Mouse (Mus musculus): Measurements from ENCODE around the gene Dgki. TPM values are rescaled to one million over a fixed set of nuclear protein-coding genes. Genes with fewer than 3 reads are reported as not detected.
A peak's percentile ranks its signal among the peaks of the same experiment; 100 is the strongest.

Dgki gene
- total RNA-seq, 1 experiment, result 0.94 TPM

GRCm38 (mm10) chr6:37310601-37311000 is 10.6 kb upstream of the Dgki start:
- Histone ChIP-seq H3K27ac (ENCODE audit: insufficient read depth, low read depth, low read length, poor library complexity, severe bottlenecking) (no peak overlapping the region), H3K9ac (ENCODE audit: insufficient read depth, low read depth, low read length, poor library complexity, severe bottlenecking) (no peak overlapping the region), H3K9me3 (ENCODE audit: control insufficient read depth, insufficient read depth, low read depth, low read length) (no peaks in the 10 kb centered on the region), H3K36me3 (ENCODE audit: control insufficient read depth, insufficient read depth, low read length, poor library complexity, severe bottlenecking) (no peaks in the 10 kb centered on the region), H3K4me1 (ENCODE audit: control insufficient read depth in 2 of 2, insufficient read depth in 2 of 2, low read length in 2 of 2, poor library complexity in 1 of 2) (no peaks in the 10 kb centered on the region), H3K4me3 (ENCODE audit: insufficient read depth in 1 of 2, low read depth in 1 of 2, low read length in 2 of 2, poor library complexity in 1 of 2, severe bottlenecking in 1 of 2) (no peak overlapping the region)
- DNase-seq (ENCODE audit: low read depth, low spot score), result no peak
- in situ Hi-C loops (cut with MboI; ENCODE audit: low sequenced_read_pairs in 2 of 2, unreplicated experiment in 2 of 2), result no loop called here
- TF ChIP-seq ZNF384 (IDR thresholded peaks at IDR 0.05; ENCODE audit: low read depth, low read length) (no peak), ZC3H11A (IDR thresholded peaks at IDR 0.05; ENCODE audit: borderline replicate concordance, low read depth, low read length) (no peak), HCFC1 (IDR thresholded peaks at IDR 0.05; ENCODE audit: borderline replicate concordance, insufficient read depth, low read length) (no peak), MAFK (IDR thresholded peaks at IDR 0.05; ENCODE audit: insufficient read depth, low read depth, low read length) (no peak), CHD2 (IDR thresholded peaks at IDR 0.05; ENCODE audit: low read depth, low read length) (no peak)

GRCm38 (mm10) chr6:37306616-37307015 is 6.6 kb upstream of the Dgki start:
- Histone ChIP-seq H3K9me3 (ENCODE audit: control insufficient read depth, insufficient read depth, low read depth, low read length) (no peaks in the 10 kb centered on the region), H3K27ac (ENCODE audit: insufficient read depth, low read depth, low read length, poor library complexity, severe bottlenecking) (no peak overlapping the region), H3K36me3 (ENCODE audit: control insufficient read depth, insufficient read depth, low read length, poor library complexity, severe bottlenecking) (no peaks in the 10 kb centered on the region), H3K4me1 (ENCODE audit: control insufficient read depth in 2 of 2, insufficient read depth in 2 of 2, low read length in 2 of 2, poor library complexity in 1 of 2) (no peaks in the 10 kb centered on the region), H3K4me3 (ENCODE audit: insufficient read depth in 1 of 2, low read depth in 1 of 2, low read length in 2 of 2, poor library complexity in 1 of 2, severe bottlenecking in 1 of 2) (no peak overlapping the region), H3K9ac (ENCODE audit: insufficient read depth, low read depth, low read length, poor library complexity, severe bottlenecking) (no peak overlapping the region)
- TF ChIP-seq ZNF384 (IDR thresholded peaks at IDR 0.05; ENCODE audit: low read depth, low read length) (no peak), ZC3H11A (IDR thresholded peaks at IDR 0.05; ENCODE audit: borderline replicate concordance, low read depth, low read length) (no peak), MAFK (IDR thresholded peaks at IDR 0.05; ENCODE audit: insufficient read depth, low read depth, low read length) (no peak), CHD2 (IDR thresholded peaks at IDR 0.05; ENCODE audit: low read depth, low read length) (no peak), HCFC1 (IDR thresholded peaks at IDR 0.05; ENCODE audit: borderline replicate concordance, insufficient read depth, low read length) (no peak)
- DNase-seq (ENCODE audit: low read depth, low spot score), result no peak
- in situ Hi-C loops (cut with MboI; ENCODE audit: low sequenced_read_pairs in 2 of 2, unreplicated experiment in 2 of 2), result no loop called here

GRCm38 (mm10) chr6:37300492-37300891 is 508 bp upstream of the Dgki start:
- no peaks in the 10 kb centered on the region for H3K9me3 ChIP-seq (ENCODE audit: control insufficient read depth, insufficient read depth, low read depth, low read length)
- TF ChIP-seq CHD2 (IDR thresholded peaks at IDR 0.05; ENCODE audit: low read depth, low read length), result no peak
- TF ChIP-seq MAFK (IDR thresholded peaks at IDR 0.05; ENCODE audit: insufficient read depth, low read depth, low read length), result no peak
- TF ChIP-seq ZC3H11A (IDR thresholded peaks at IDR 0.05; ENCODE audit: borderline replicate concordance, low read depth, low read length), result no peak
- TF ChIP-seq HCFC1 (IDR thresholded peaks at IDR 0.05; ENCODE audit: borderline replicate concordance, insufficient read depth, low read length), result no peak
- TF ChIP-seq ZNF384 (IDR thresholded peaks at IDR 0.05; ENCODE audit: low read depth, low read length), result no peak
- no peak overlapping the region for H3K9ac ChIP-seq (ENCODE audit: insufficient read depth, low read depth, low read length, poor library complexity, severe bottlenecking)
- no peak for DNase-seq (ENCODE audit: low read depth, low spot score)
- peak overlapping the region in 1 of 2 experiments; percentile 64; a peak in 1 of 4 replicates for H3K4me3 ChIP-seq (ENCODE audit: insufficient read depth in 1 of 2, low read depth in 1 of 2, low read length in 2 of 2, poor library complexity in 1 of 2, severe bottlenecking in 1 of 2)
- no peak overlapping the region for H3K27ac ChIP-seq (ENCODE audit: insufficient read depth, low read depth, low read length, poor library complexity, severe bottlenecking)
- no peaks in the 10 kb centered on the region; a peak in 1 of 4 replicates for H3K4me1 ChIP-seq (ENCODE audit: control insufficient read depth in 2 of 2, insufficient read depth in 2 of 2, low read length in 2 of 2, poor library complexity in 1 of 2)
- no peaks in the 10 kb centered on the region for H3K36me3 ChIP-seq (ENCODE audit: control insufficient read depth, insufficient read depth, low read length, poor library complexity, severe bottlenecking)
- in situ Hi-C loops (cut with MboI; ENCODE audit: low sequenced_read_pairs in 2 of 2, unreplicated experiment in 2 of 2), result no loop called here

GRCm38 (mm10) chr6:37298982-37299381 is 1.0 kb downstream of the Dgki start:
- no peak overlapping the region for H3K27ac ChIP-seq (ENCODE audit: insufficient read depth, low read depth, low read length, poor library complexity, severe bottlenecking)
- H3K4me3 ChIP-seq (ENCODE audit: insufficient read depth in 1 of 2, low read depth in 1 of 2, low read length in 2 of 2, poor library complexity in 1 of 2, severe bottlenecking in 1 of 2), result peak overlapping the region in 1 of 2 experiments; percentile 64; a peak in 1 of 4 replicates
- TF ChIP-seq MAFK (IDR thresholded peaks at IDR 0.05; ENCODE audit: insufficient read depth, low read depth, low read length), result no peak
- TF ChIP-seq HCFC1 (IDR thresholded peaks at IDR 0.05; ENCODE audit: borderline replicate concordance, insufficient read depth, low read length), result no peak
- TF ChIP-seq ZC3H11A (IDR thresholded peaks at IDR 0.05; ENCODE audit: borderline replicate concordance, low read depth, low read length), result no peak
- TF ChIP-seq CHD2 (IDR thresholded peaks at IDR 0.05; ENCODE audit: low read depth, low read length), result no peak
- TF ChIP-seq ZNF384 (IDR thresholded peaks at IDR 0.05; ENCODE audit: low read depth, low read length), result no peak
- no peak for DNase-seq (ENCODE audit: low read depth, low spot score)
- no peaks in the 10 kb centered on the region for H3K36me3 ChIP-seq (ENCODE audit: control insufficient read depth, insufficient read depth, low read length, poor library complexity, severe bottlenecking)
- H3K4me1 ChIP-seq (ENCODE audit: control insufficient read depth in 2 of 2, insufficient read depth in 2 of 2, low read length in 2 of 2, poor library complexity in 1 of 2), result no peaks in the 10 kb centered on the region; a peak in 1 of 4 replicates
- H3K9me3 ChIP-seq (ENCODE audit: control insufficient read depth, insufficient read depth, low read depth, low read length), result no peaks in the 10 kb centered on the region
- no peak overlapping the region for H3K9ac ChIP-seq (ENCODE audit: insufficient read depth, low read depth, low read length, poor library complexity, severe bottlenecking)
- in situ Hi-C loops (cut with MboI; ENCODE audit: low sequenced_read_pairs in 2 of 2, unreplicated experiment in 2 of 2), result no loop called here

All from ES-E14 (cell line).